Mouse (Mus musculus): ENCODE results near the gene Vmn1r42.
"Not testable (repeated sequence)": the region's sequence is repeated elsewhere in the genome, so short reads cannot be mapped to it uniquely, and the experiment has no call there.

Vmn1r42 gene

GRCm38 (mm10) chr6:89876313-89876712 is at the start of gene Vmn1r42, which contains the start of gene Vmn1r43:
Gene Vmn1r42, minus strand, starts transcription at chr6:89876413.
Gene Vmn1r43, minus strand, starts transcription at chr6:89876413.
- not testable (repeated sequence) for DNase-seq

GRCm38 (mm10) chr6:89883812-89884211 is 7.6 kb upstream of the Vmn1r42 start:
- no peak for DNase-seq

GRCm38 (mm10) chr6:89883360-89883759 is 7.1 kb upstream of the Vmn1r42 start, which contains the start of gene Vmn1r44:
Gene Vmn1r44, plus strand, starts transcription at chr6:89883660.
- DNase-seq: no peak

- DNase-seq: no peak
These were observed 4.7 kb upstream of the Vmn1r42 start for GRCm38 (mm10) chr6:89880867-89881266.

GRCm38 (mm10) chr6:89876963-89877362 is 750 bp upstream of the Vmn1r42 start:
- no peak for DNase-seq

GRCm38 (mm10) chr6:89867976-89868375 is 8.2 kb downstream of the Vmn1r42 start:
- DNase-seq: no peak

- DNase-seq: no peak
These were observed 8.9 kb downstream of the Vmn1r42 start for GRCm38 (mm10) chr6:89867276-89867675.

- no peak for DNase-seq
These were observed 12.4 kb downstream of the Vmn1r42 start for GRCm38 (mm10) chr6:89863792-89864191.

GRCm38 (mm10) chr6:89859839-89860238 is 16.4 kb downstream of the Vmn1r42 start:
- DNase-seq: no peak

- DNase-seq: no peak
These were observed 18.7 kb downstream of the Vmn1r42 start for GRCm38 (mm10) chr6:89857552-89857951.

All from cerebellum, postnatal 36 days (tissue).